15 mouse cellular contexts compared by ENCODE assay signal in genomic region chr15:103462539-103463261, GRCm38 (mm10). TPM values are rescaled to one million over a fixed set of nuclear protein-coding genes. Genes with fewer than 3 reads are reported as not detected.
DNase-seq lines count a peak whose midpoint lies in the region; ATAC-seq and TF ChIP-seq lines count a peak whose summit lies in the region.
"Had no signal": no experiment of that assay in that cellular context is flagged by ENCODE, and none has a peak within 500 bp of the region (broad histone marks: within the 10 kb centered on the region; RNA-seq: fewer than 3 reads in every experiment).

No protein-coding gene starts in this region.

- WGBS in heart, embryonic 11.5 days (ENCODE audit: insufficient replicate concordance), result 70% methylated on average over 7 of the region's 7 CpGs
- 54% methylated on average over 7 of the region's 7 CpGs for WGBS in lung, embryonic 16.5 days
- 61% methylated on average over 7 of the region's 7 CpGs for WGBS in lung, adult 2 months
- WGBS in midbrain, embryonic 10.5 days, result 78% methylated on average over 7 of the region's 7 CpGs

- ATAC-seq in heart, embryonic 11.5 days (replicated peaks; ENCODE audit: insufficient number of reproducible peaks, low FRiP score, low TSS enrichment), result no peak
- peak; percentile 43; the same call in 1 of the 2 replicates for ATAC-seq in lung, embryonic 16.5 days (ENCODE audit: low read depth)
- ATAC-seq in erythroid progenitor cell, adult 5-6 weeks (replicated peaks; ENCODE audit: low FRiP score, poor library complexity, severe bottlenecking), result 0 out of 2 replicates have a peak, but pooled peaks have one; percentile 6
- ATAC-seq in megakaryocyte progenitor cell, adult 5-6 weeks (replicated peaks; ENCODE audit: poor library complexity), result peak; percentile 95

- no peaks in the 10 kb centered on the region for H3K36me3 ChIP-seq in heart, embryonic 11.5 days (ENCODE audit: control insufficient read depth, insufficient read depth, low read length)
- H3K36me3 ChIP-seq in lung, embryonic 16.5 days (ENCODE audit: control insufficient read depth, insufficient read depth, low read length), result no peaks in the 10 kb centered on the region
- H3K36me3 ChIP-seq in midbrain, embryonic 10.5 days, result no peaks in the 10 kb centered on the region
- H3K36me3 ChIP-seq: hindbrain, embryonic 15.5 days had no signal

- H3K9ac ChIP-seq in heart, embryonic 11.5 days (ENCODE audit: low read depth, low read length), result no peak overlapping the region
- H3K9ac ChIP-seq in lung, embryonic 16.5 days (ENCODE audit: low read length), result no peak overlapping the region
- H3K9ac ChIP-seq: hindbrain, embryonic 15.5 days; liver, embryonic 14.5 days had no signal

- H3K4me3 ChIP-seq in heart, embryonic 11.5 days (ENCODE audit: low read depth, low read length), result no peak overlapping the region
- no peak overlapping the region for H3K4me3 ChIP-seq in lung, embryonic 16.5 days (ENCODE audit: low read length)
- no peak overlapping the region for H3K4me3 ChIP-seq in lung, adult 2 months (replicated peaks; ENCODE audit: extremely low read depth, low read depth, low read length)
- H3K4me3 ChIP-seq in midbrain, embryonic 10.5 days, result no peak overlapping the region
- H3K4me3 ChIP-seq: hindbrain, embryonic 15.5 days; myocyte had no signal

- H3K27me3 ChIP-seq in heart, embryonic 11.5 days (ENCODE audit: control insufficient read depth, insufficient read depth, low read length), result no peaks in the 10 kb centered on the region
- H3K27me3 ChIP-seq in lung, embryonic 16.5 days (ENCODE audit: control insufficient read depth, insufficient read depth, low read depth, low read length), result no peaks in the 10 kb centered on the region
- H3K27me3 ChIP-seq in midbrain, embryonic 10.5 days (ENCODE audit: low read depth, poor library complexity, severe bottlenecking), result no peaks in the 10 kb centered on the region
- H3K27me3 ChIP-seq: CH12.LX; hindbrain, embryonic 15.5 days had no signal

- no peak overlapping the region for H3K4me2 ChIP-seq in heart, embryonic 11.5 days
- no peak overlapping the region for H3K4me2 ChIP-seq in lung, embryonic 16.5 days (ENCODE audit: low read depth, low read length)
- H3K4me2 ChIP-seq: hindbrain, embryonic 15.5 days had no signal

- no peaks in the 10 kb centered on the region for H3K9me3 ChIP-seq in heart, embryonic 11.5 days (replicated peaks; ENCODE audit: control insufficient read depth, low read length)
- no peaks in the 10 kb centered on the region for H3K9me3 ChIP-seq in lung, embryonic 16.5 days (ENCODE audit: control insufficient read depth, low read length)
- H3K9me3 ChIP-seq in midbrain, embryonic 10.5 days (replicated peaks), result no peaks in the 10 kb centered on the region
- H3K9me3 ChIP-seq: hindbrain, embryonic 15.5 days had no signal

- TF ChIP-seq CTCF in lung, adult 2 months (IDR thresholded peaks at IDR 0.05; ENCODE audit: insufficient read depth, low read length), result no peak

- DNase-seq in heart, adult 18-20 months, result peak; percentile 7 to 55
- no peak for DNase-seq in lung, adult 2 months
- no peak for DNase-seq in embryo, embryonic 10 days (ENCODE audit: low spot score)
- DNase-seq in midbrain, embryonic 10.5 days (ENCODE audit: low spot score), result no peak
- DNase-seq: thymus, postnatal 14 days had no signal

- H3K27ac ChIP-seq in heart, embryonic 11.5 days (ENCODE audit: low read depth, low read length), result no peak overlapping the region
- H3K27ac ChIP-seq in lung, embryonic 16.5 days (ENCODE audit: low read length), result no peak overlapping the region
- no peak overlapping the region for H3K27ac ChIP-seq in midbrain, embryonic 10.5 days (replicated peaks)
- H3K27ac ChIP-seq: hindbrain, embryonic 15.5 days; liver, embryonic 14.5 days had no signal

- TF ChIP-seq POLR2A in lung, adult 2 months (IDR thresholded peaks at IDR 0.05; ENCODE audit: borderline replicate concordance, extremely low read depth, low read depth, low read length), result no peak

- H3K4me1 ChIP-seq in heart, embryonic 11.5 days (ENCODE audit: control insufficient read depth, insufficient read depth, low read length), result no peaks in the 10 kb centered on the region
- H3K4me1 ChIP-seq in lung, embryonic 16.5 days (replicated peaks; ENCODE audit: control insufficient read depth, insufficient read depth, low read length), result no peaks in the 10 kb centered on the region
- no peaks in the 10 kb centered on the region for H3K4me1 ChIP-seq in lung, adult 2 months (ENCODE audit: control insufficient read depth, insufficient read depth, low read length)
- peaks cover 3% of the 10 kb centered on the region; the same call in 1 of the 2 replicates for H3K4me1 ChIP-seq in midbrain, embryonic 10.5 days
- H3K4me1 ChIP-seq: hindbrain, embryonic 15.5 days had no signal

RNA-seq across cellular contexts. Expression of gene Nckap1l, which starts 9.1 kb away (rescaled TPM):
- total RNA-seq in heart, adult 18-20 months (2021), result 1 to 10 TPM; 3.5 to 5.5 TPM
- 0.87 and 1.9 TPM in 2 replicates for polyA plus RNA-seq in heart, embryonic 11.5 days (2014; fragmentation: Nextera tagmentation; extraction: Ambion mirVana)
- polyA plus RNA-seq in lung, embryonic 16.5 days (2015; fragmentation: Nextera tagmentation; extraction: Ambion mirVana), result 3.3 and 4.2 TPM in 2 replicates
- 12.4 and 18.3 TPM in 2 replicates for polyA plus RNA-seq in lung, adult 2 months (2012; rRNA removed)
- 22.2 and 30.6 TPM in 2 replicates for total RNA-seq in erythroid progenitor cell, adult 5-6 weeks (2015; ENCODE audit: low replicate concordance)
- 12.6 and 13.2 TPM in 2 replicates for total RNA-seq in erythroid progenitor cell, adult 5-6 weeks (2017; ENCODE audit: low replicate concordance)
- 65.0 and 67.1 TPM in 2 replicates for total RNA-seq in megakaryocyte progenitor cell, adult 5-6 weeks (2015)
- total RNA-seq in megakaryocyte progenitor cell, adult 5-6 weeks (2017), result 90.8 and 94.4 TPM in 2 replicates
- 1.8 and 2.1 TPM in 2 replicates for polyA plus RNA-seq in midbrain, embryonic 10.5 days (2016; fragmentation: Nextera tagmentation; extraction: Ambion mirVana)

RNA-seq across cellular contexts. Expression of gene Gtsf2, which starts 14.4 kb away (rescaled TPM):
- not detected for total RNA-seq in heart, adult 18-20 months (2021)
- polyA plus RNA-seq in heart, embryonic 11.5 days (2014; fragmentation: Nextera tagmentation; extraction: Ambion mirVana), result not detected in 2 replicates
- polyA plus RNA-seq in lung, embryonic 16.5 days (2015; fragmentation: Nextera tagmentation; extraction: Ambion mirVana), result not detected in 2 replicates
- not detected in 2 replicates for polyA plus RNA-seq in lung, adult 2 months (2012; rRNA removed)
- total RNA-seq in erythroid progenitor cell, adult 5-6 weeks (2015; ENCODE audit: low replicate concordance), result not detected in 2 replicates
- not detected in 2 replicates for total RNA-seq in erythroid progenitor cell, adult 5-6 weeks (2017; ENCODE audit: low replicate concordance)
- not detected in 2 replicates for total RNA-seq in megakaryocyte progenitor cell, adult 5-6 weeks (2015)
- total RNA-seq in megakaryocyte progenitor cell, adult 5-6 weeks (2017), result not detected in 2 replicates
- 0.17 TPM in 1 of 2 replicates, not detected in the other for polyA plus RNA-seq in midbrain, embryonic 10.5 days (2016; fragmentation: Nextera tagmentation; extraction: Ambion mirVana)
- total RNA-seq: CH12.LX; layer of hippocampus, postnatal 10 days had no signal
- polyA plus RNA-seq: embryonic facial prominence, embryonic 11.5 days; liver, embryonic 14.5 days; myocyte had no signal

RNA-seq across cellular contexts. Expression of gene Gtsf1, which starts 32.4 kb away (rescaled TPM):
- total RNA-seq in heart, adult 18-20 months (2021), result not detected
- 38.0 and 38.5 TPM in 2 replicates for polyA plus RNA-seq in heart, embryonic 11.5 days (2014; fragmentation: Nextera tagmentation; extraction: Ambion mirVana)
- polyA plus RNA-seq in lung, embryonic 16.5 days (2015; fragmentation: Nextera tagmentation; extraction: Ambion mirVana), result 0.64 TPM in 1 of 2 replicates, not detected in the other
- not detected in 2 replicates for polyA plus RNA-seq in lung, adult 2 months (2012; rRNA removed)
- not detected in 2 replicates for total RNA-seq in erythroid progenitor cell, adult 5-6 weeks (2015; ENCODE audit: low replicate concordance)
- total RNA-seq in erythroid progenitor cell, adult 5-6 weeks (2017; ENCODE audit: low replicate concordance), result not detected in 2 replicates
- total RNA-seq in megakaryocyte progenitor cell, adult 5-6 weeks (2015), result not detected in 2 replicates
- 0.27 TPM in 1 of 2 replicates, not detected in the other for total RNA-seq in megakaryocyte progenitor cell, adult 5-6 weeks (2017)
- polyA plus RNA-seq in midbrain, embryonic 10.5 days (2016; fragmentation: Nextera tagmentation; extraction: Ambion mirVana), result not detected in 2 replicates
- total RNA-seq: CH12.LX; layer of hippocampus, postnatal 10 days had no signal
- polyA plus RNA-seq: hindbrain, embryonic 15.5 days; liver, embryonic 14.5 days had no signal

RNA-seq across cellular contexts. Expression of gene Pde1b, which starts 40.1 kb away (rescaled TPM):
- 1 to 10 TPM in 1 of 2 experiments, under 1 TPM in 1; 0.87 to 1.6 TPM for total RNA-seq in heart, adult 18-20 months (2021)
- 4.0 and 4.3 TPM in 2 replicates for polyA plus RNA-seq in heart, embryonic 11.5 days (2014; fragmentation: Nextera tagmentation; extraction: Ambion mirVana)
- 2.3 and 2.8 TPM in 2 replicates for polyA plus RNA-seq in lung, embryonic 16.5 days (2015; fragmentation: Nextera tagmentation; extraction: Ambion mirVana)
- 6.8 and 8.0 TPM in 2 replicates for polyA plus RNA-seq in lung, adult 2 months (2012; rRNA removed)
- total RNA-seq in erythroid progenitor cell, adult 5-6 weeks (2015; ENCODE audit: low replicate concordance), result 1.1 and 13.8 TPM in 2 replicates
- total RNA-seq in erythroid progenitor cell, adult 5-6 weeks (2017; ENCODE audit: low replicate concordance), result 1.2 and 2.2 TPM in 2 replicates
- total RNA-seq in megakaryocyte progenitor cell, adult 5-6 weeks (2015), result 3.8 and 3.9 TPM in 2 replicates
- total RNA-seq in megakaryocyte progenitor cell, adult 5-6 weeks (2017), result 1.3 and 3.3 TPM in 2 replicates
- polyA plus RNA-seq in midbrain, embryonic 10.5 days (2016; fragmentation: Nextera tagmentation; extraction: Ambion mirVana), result 26.4 and 33.1 TPM in 2 replicates

Comparison
In these comparisons a context has a peak if more than half of its experiments do, and no peak if none do; other contexts are left out.
1. DNase-seq: peak in heart, adult 18-20 months (2 of 2); none in lung, adult 2 months (single experiment), embryo, embryonic 10 days (single experiment) and midbrain, embryonic 10.5 days (single experiment).
2. RNA of gene Gtsf1, which starts 32.4 kb away (polyA plus RNA-seq): 38.0 to 38.5 TPM in heart, embryonic 11.5 days; 0.64 TPM in lung, embryonic 16.5 days, not detected in lung, adult 2 months and not detected in midbrain, embryonic 10.5 days; every median in the first group is over 10 times any median in the second.